Comparison of ENCODE assay signal across 20 mouse cellular contexts in the genomic region with DNA sequence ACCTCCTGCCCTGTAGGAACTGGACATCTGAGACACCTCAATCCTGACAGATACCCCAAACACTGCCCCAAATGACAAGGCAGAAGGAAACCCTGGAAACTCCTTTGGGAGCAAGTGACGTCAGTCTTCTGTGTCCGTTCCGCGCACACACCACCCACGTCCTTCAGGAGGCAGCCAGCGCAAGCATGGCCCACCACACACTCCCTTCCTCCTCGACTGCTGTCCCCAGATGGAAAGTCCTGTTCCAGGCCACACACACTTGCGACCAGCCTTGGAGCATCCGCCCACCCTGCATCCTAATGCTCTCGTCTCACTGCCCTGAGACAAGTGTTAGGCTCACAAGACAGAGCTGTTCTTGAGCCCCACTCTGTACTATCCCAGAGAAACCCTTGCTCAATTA. TPM values are rescaled to one million over a fixed set of nuclear protein-coding genes. Genes with fewer than 3 reads are reported as not detected.
DNase-seq lines count a peak whose midpoint lies in the region; ATAC-seq and TF ChIP-seq lines count a peak whose summit lies in the region.
"Had no signal": no experiment of that assay in that cellular context is flagged by ENCODE, and none has a peak within 500 bp of the region (broad histone marks: within the 10 kb centered on the region; RNA-seq: fewer than 3 reads in every experiment).

No protein-coding gene starts in this region.

- no peaks in the 10 kb centered on the region for H3K27me3 ChIP-seq in heart, adult 2 months (ENCODE audit: control insufficient read depth, insufficient read depth, low read length)
- H3K27me3 ChIP-seq: CH12.LX; embryonic facial prominence, embryonic 12.5 days; forebrain, embryonic 15.5 days; heart, embryonic 12.5 days; Patski had no signal

- intact Hi-C loops in heart, adult 2 months (cut with DNase I), result no loop called here
- intact Hi-C loops in left cerebral cortex, postnatal 25 days (cut with DNase I), result no loop called here

- H3K79me2 ChIP-seq in heart, adult 2 months (replicated peaks; ENCODE audit: control insufficient read depth, insufficient read depth, low read length), result no peaks in the 10 kb centered on the region

- H3K4me3 ChIP-seq in heart, adult 2 months, result no peak overlapping the region
- H3K4me3 ChIP-seq: embryonic facial prominence, embryonic 12.5 days; forebrain, embryonic 15.5 days; heart, embryonic 12.5 days; hindbrain, embryonic 10.5 days had no signal

- no peak overlapping the region for H3K9ac ChIP-seq in heart, adult 2 months (ENCODE audit: low read depth, low read length)
- H3K9ac ChIP-seq: embryonic facial prominence, embryonic 12.5 days; forebrain, embryonic 15.5 days; heart, embryonic 12.5 days; hindbrain, embryonic 14.5 days had no signal

- no peaks in the 10 kb centered on the region for H3K36me3 ChIP-seq in heart, adult 2 months (ENCODE audit: control insufficient read depth, insufficient read depth, low read length)

- DNase-seq in heart, adult 11 months, result peak; percentile 85
- DNase-seq in heart, adult 2 months, result no peak
- peak; percentile 36 to 86 for DNase-seq in left cerebral cortex, postnatal 25 days (ENCODE audit: low spot score in 2 of 2)
- DNase-seq in left cerebral cortex, adult 11 months (ENCODE audit: low spot score), result no peak
- peak; percentile 61 to 66 for DNase-seq in right cerebral cortex, adult 2 months (ENCODE audit: low spot score in 2 of 2)
- DNase-seq in right cerebral cortex, postnatal 14 days, result no peak
- peak; percentile 50 to 66 for DNase-seq in right cerebral cortex, postnatal 36 days (ENCODE audit: low spot score in 2 of 2)
- DNase-seq: adrenal gland, postnatal 14 days; cerebellum, adult 2 months; cerebellum, postnatal 10 days; gastrocnemius, postnatal 36 days had no signal

- no peak for ATAC-seq in granulocyte monocyte progenitor cell, adult 5-6 weeks (replicated peaks; ENCODE audit: poor library complexity, severe bottlenecking)
- ATAC-seq: activated CD4-positive, CD25-positive, alpha-beta regulatory T cell, adult 4 months; forebrain, embryonic 15.5 days; Patski had no signal

- H3K4me1 ChIP-seq in heart, adult 2 months (ENCODE audit: control insufficient read depth, insufficient read depth, low read length), result no peaks in the 10 kb centered on the region
- H3K4me1 ChIP-seq: embryonic facial prominence, embryonic 12.5 days; forebrain, embryonic 15.5 days; heart, embryonic 12.5 days; hindbrain, embryonic 10.5 days had no signal

- TF ChIP-seq CTCF in heart, adult 2 months (IDR thresholded peaks at IDR 0.05), result no peak

- H3K27ac ChIP-seq in heart, adult 2 months, result no peak overlapping the region
- H3K27ac ChIP-seq: embryonic facial prominence, embryonic 12.5 days; forebrain, embryonic 15.5 days; hindbrain, embryonic 10.5 days; hindbrain, embryonic 14.5 days had no signal

- no peak for TF ChIP-seq EP300 in heart, adult 2 months (IDR thresholded peaks at IDR 0.05; ENCODE audit: insufficient read depth, low read depth, low read length)

- 84% methylated on average over 10 of the region's 10 CpGs for WGBS in heart, adult 2 months

- TF ChIP-seq POLR2A in heart, adult 2 months (IDR thresholded peaks at IDR 0.05; ENCODE audit: insufficient read depth, low read depth, low read length), result no peak

RNA-seq across cellular contexts. Expression of a gene that starts 25.9 kb away (rescaled TPM):
- 1 to 10 TPM; 6.7 to 8.2 TPM for total RNA-seq in heart, adult 2 months (2021)
- 3.4 and 5.7 TPM in 2 replicates for polyA plus RNA-seq in heart, adult 2 months (2012; rRNA removed)
- total RNA-seq in left cerebral cortex, postnatal 25 days (2021), result 1 to 10 TPM; 5.1 to 7.3 TPM
- 163 and 170 TPM in 2 replicates for total RNA-seq in granulocyte monocyte progenitor cell, adult 5-6 weeks (2014; fragmentation: Nextera tagmentation)
- total RNA-seq in granulocyte monocyte progenitor cell, adult 5-6 weeks (2017), result 165 and 177 TPM in 2 replicates

RNA-seq across cellular contexts. Expression of a gene that starts 59.3 kb away (rescaled TPM):
- 100 to 1,000 TPM; 187 to 210 TPM for total RNA-seq in heart, adult 2 months (2021)
- polyA plus RNA-seq in heart, adult 2 months (2012; rRNA removed), result 67.8 and 87.4 TPM in 2 replicates
- total RNA-seq in left cerebral cortex, postnatal 25 days (2021), result 100 to 1,000 TPM; 213 to 217 TPM
- 139 and 142 TPM in 2 replicates for total RNA-seq in granulocyte monocyte progenitor cell, adult 5-6 weeks (2014; fragmentation: Nextera tagmentation)
- total RNA-seq in granulocyte monocyte progenitor cell, adult 5-6 weeks (2017), result 49.9 and 63.1 TPM in 2 replicates

Comparison
In these comparisons a context has a peak if more than half of its experiments do, and no peak if none do; other contexts are left out.
1. DNase-seq: peak in heart, adult 11 months (single experiment), left cerebral cortex, postnatal 25 days (2 of 2), right cerebral cortex, adult 2 months (2 of 2) and right cerebral cortex, postnatal 36 days (2 of 2); none in heart, adult 2 months (0 of 2), left cerebral cortex, adult 11 months (single experiment) and right cerebral cortex, postnatal 14 days (single experiment).
2. RNA of a gene that starts 25.9 kb away (total RNA-seq): 163 to 177 TPM in granulocyte monocyte progenitor cell, adult 5-6 weeks; 6.7 to 8.2 TPM in heart, adult 2 months and 5.1 to 7.3 TPM in left cerebral cortex, postnatal 25 days; every median in the first group is over 10 times any median in the second.